Mouse (Mus musculus) stomach, embryonic 16.5 days (tissue): ENCODE measurements around the gene Stxbp5l. TPM values are rescaled to one million over a fixed set of nuclear protein-coding genes. Genes with fewer than 3 reads are reported as not detected.
"Not testable (repeated sequence)": the region's sequence is repeated elsewhere in the genome, so short reads cannot be mapped to it uniquely, and the experiment has no call there.

Experiments
- ATAC-seq: fragments of 200-750 bp; cut with Nextera tagmentation; 2 replicates; pipeline ENCODE4 v1.8.0; 2017; ENCODE audit warnings: moderate number of reproducible peaks, moderate TSS enrichment; ENCODE audit not compliant: insufficient read depth, low FRiP score
- H3K27ac ChIP-seq: fragments of 300-500 bp; sonication (generic); 2 replicates; pipeline ENCODE4 v1.5.1; 2014; ENCODE audit warnings: low read length
- H3K27me3 ChIP-seq: fragments of 300-500 bp; sonication (generic); 2 replicates; pipeline ENCODE4 v1.6.1; 2014; ENCODE audit warnings: low read length, control low read depth, mixed read lengths; ENCODE audit not compliant: control insufficient read depth, insufficient read depth
- H3K36me3 ChIP-seq: fragments of 300-500 bp; sonication (generic); 2 replicates; pipeline ENCODE4 v1.6.1; 2014; ENCODE audit warnings: low read length; ENCODE audit not compliant: control insufficient read depth, insufficient read depth
- H3K4me1 ChIP-seq: fragments of 300-500 bp; sonication (generic); 2 replicates; pipeline ENCODE4 v1.6.1; 2014; ENCODE audit warnings: low read length, control low read depth, mixed read lengths; ENCODE audit not compliant: control insufficient read depth, insufficient read depth
- H3K4me2 ChIP-seq: fragments of 300-500 bp; sonication (generic); 2 replicates; pipeline ENCODE4 v1.6.1; 2014; ENCODE audit warnings: low read depth, low read length, mixed read lengths
- H3K4me3 ChIP-seq: fragments of 300-500 bp; sonication (generic); replicated peaks from 2 replicates; pipeline ENCODE4 v1.5.1; 2014; ENCODE audit warnings: mild to moderate bottlenecking, low read length
- H3K9ac ChIP-seq: fragments of 300-500 bp; sonication (generic); 2 replicates; pipeline ENCODE4 v1.6.1; 2014; ENCODE audit warnings: low read length
- H3K9me3 ChIP-seq: fragments of 300-500 bp; sonication (generic); replicated peaks from 2 replicates; pipeline ENCODE4 v1.6.1; 2016; ENCODE audit warnings: low read length, control low read depth; ENCODE audit not compliant: control insufficient read depth
- WGBS: fragments of 180-500 bp; shearing (Covaris S2); extraction: QIAGEN DNeasy Blood & Tissue Kit; methylation state at CpG from one replicate; pipeline ENCODE4 v1.1.7; 2014; 5-methylcytosine and 5-hydroxymethylcytosine counted together
- polyA plus RNA-seq: library from polyadenylated mRNA; unstranded; fragments of >200 nt; fragmentation: Nextera tagmentation; extraction: Ambion mirVana; gene quantifications from 2 replicates; pipeline ENCODE4 v1.2.1, GENCODE M21; 2015

Gene Stxbp5l
- polyA plus RNA-seq, 1 experiment from 2014 or later, result 3.6 TPM

DNA sequence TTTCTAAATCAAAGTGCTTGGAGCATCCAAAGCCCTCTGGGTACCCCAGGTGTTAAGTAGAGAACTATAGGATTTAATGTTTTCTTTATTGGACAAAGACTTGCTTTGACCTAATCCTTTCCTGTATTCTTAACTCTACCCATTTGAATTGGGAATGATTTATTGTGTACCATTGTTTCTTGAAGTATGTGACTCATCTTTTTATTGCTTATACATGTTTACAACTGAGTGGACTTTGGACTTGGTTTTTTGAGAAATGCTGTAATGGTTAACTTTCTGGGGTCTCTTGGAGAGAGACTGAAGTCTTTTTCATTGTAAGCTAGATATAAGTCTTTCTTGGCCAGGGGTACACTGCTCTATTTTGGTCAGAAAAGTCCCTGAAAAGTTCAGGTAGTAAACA, 190.6 kb downstream of the Stxbp5l start:
- no peaks in the 10 kb centered on the region for H3K27me3 ChIP-seq
- H3K9me3 ChIP-seq, result no peaks in the 10 kb centered on the region
- no peaks in the 10 kb centered on the region for H3K4me1 ChIP-seq
- ATAC-seq, result no peak
- H3K4me2 ChIP-seq, result no peak overlapping the region
- no peak overlapping the region for H3K9ac ChIP-seq
- no peak overlapping the region for H3K27ac ChIP-seq
- H3K36me3 ChIP-seq, result no peaks in the 10 kb centered on the region
- no peak overlapping the region for H3K4me3 ChIP-seq

- not testable (repeated sequence) for H3K27me3 ChIP-seq, H3K9me3 ChIP-seq, H3K36me3 ChIP-seq, ATAC-seq, H3K4me3 ChIP-seq, H3K27ac ChIP-seq, H3K9ac ChIP-seq, H3K4me2 ChIP-seq, H3K4me1 ChIP-seq
- WGBS, result 86% methylated on average over 1 of the region's 1 CpGs
Observed at GRCm38 (mm10) chr16:37125190-37125589, 259.6 kb downstream of the Stxbp5l start.

GRCm38 (mm10) chr16:37109285-37109684, 275.5 kb downstream of the Stxbp5l start:
- Histone ChIP-seq H3K27ac (no peak overlapping the region), H3K9ac (no peak overlapping the region), H3K4me3 (no peak overlapping the region), H3K27me3 (no peaks in the 10 kb centered on the region), H3K36me3 (no peaks in the 10 kb centered on the region), H3K9me3 (no peaks in the 10 kb centered on the region), H3K4me2 (no peak overlapping the region), H3K4me1 (no peaks in the 10 kb centered on the region)
- 25% methylated on average over 3 of the region's 3 CpGs for WGBS
- ATAC-seq, result peak; percentile 82; the same call in 1 of the 2 replicates

- H3K9me3 ChIP-seq, result no peaks in the 10 kb centered on the region
- no peak for ATAC-seq
- H3K36me3 ChIP-seq, result no peaks in the 10 kb centered on the region
- H3K4me1 ChIP-seq, result no peaks in the 10 kb centered on the region
- no peak overlapping the region for H3K4me3 ChIP-seq
- 33% methylated on average over 5 of the region's 5 CpGs for WGBS
- no peaks in the 10 kb centered on the region for H3K27me3 ChIP-seq
- H3K27ac ChIP-seq, result no peak overlapping the region
- H3K4me2 ChIP-seq, result no peak overlapping the region
- H3K9ac ChIP-seq, result no peak overlapping the region
Observed at GRCm38 (mm10) chr16:37108763-37109162, 276.0 kb downstream of the Stxbp5l start.

DNA sequence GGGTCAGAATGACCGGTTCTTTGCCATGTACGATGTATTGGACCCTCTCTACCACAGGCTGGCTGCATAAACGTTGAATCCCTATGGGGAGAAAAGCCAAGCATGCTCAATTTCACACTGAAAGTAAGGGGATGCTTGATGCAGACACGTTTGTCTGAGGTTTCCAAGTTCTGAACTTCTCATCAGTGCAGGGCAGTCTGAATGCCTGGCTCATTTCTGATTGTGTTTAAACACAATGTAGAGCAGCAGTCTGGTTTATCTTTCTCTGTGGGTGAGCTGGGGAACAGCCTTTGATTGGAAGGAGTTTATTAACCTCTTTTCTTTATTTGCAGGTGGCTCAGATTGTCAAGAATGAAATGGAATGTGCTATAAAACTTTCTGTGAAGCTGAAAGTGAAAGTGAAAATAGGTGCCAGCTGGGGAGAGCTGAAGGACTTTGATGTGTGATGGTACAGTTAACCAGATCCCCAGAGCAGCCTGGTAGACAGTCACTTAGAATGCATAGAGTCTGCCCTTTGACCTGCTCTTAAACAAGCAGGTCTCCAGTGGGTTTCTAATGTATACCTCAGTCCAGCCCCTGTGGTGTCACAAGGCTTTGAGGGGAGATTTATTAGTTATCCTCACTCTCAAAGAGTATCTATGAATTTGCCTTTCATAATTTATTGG, 290.5 kb downstream of the Stxbp5l start:
- H3K4me1 ChIP-seq, result no peaks in the 10 kb centered on the region
- H3K27ac ChIP-seq, result no peak overlapping the region
- no peaks in the 10 kb centered on the region for H3K9me3 ChIP-seq
- H3K4me3 ChIP-seq, result no peak overlapping the region
- H3K4me2 ChIP-seq, result no peak overlapping the region
- no peak overlapping the region for H3K9ac ChIP-seq
- WGBS, result 66% methylated on average over 4 of the region's 4 CpGs
- no peak for ATAC-seq
- no peaks in the 10 kb centered on the region for H3K27me3 ChIP-seq
- no peaks in the 10 kb centered on the region for H3K36me3 ChIP-seq

DNA sequence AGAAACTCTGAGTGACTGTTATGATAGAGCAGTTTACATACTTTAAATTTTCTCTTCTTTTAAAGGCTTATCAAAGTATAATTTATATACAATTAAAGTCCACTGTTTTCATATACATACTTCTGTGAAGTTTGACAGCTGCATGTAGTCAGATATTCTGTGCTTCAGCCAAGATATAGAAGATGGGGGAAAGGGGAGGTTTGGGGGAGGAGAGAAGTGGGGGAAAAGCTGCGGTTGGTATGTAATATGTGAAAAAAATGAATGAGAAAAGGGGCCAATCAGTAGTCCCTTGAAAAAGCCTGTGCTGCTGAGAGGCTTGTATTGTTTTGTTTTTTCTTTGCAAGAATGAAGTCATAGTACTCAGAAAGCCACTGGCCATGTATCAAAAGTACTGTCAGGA, 295.1 kb downstream of the Stxbp5l start:
- no peaks in the 10 kb centered on the region for H3K27me3 ChIP-seq
- peak; percentile 44; the same call in 1 of the 2 replicates for ATAC-seq
- peak overlapping the region; percentile 48 for H3K27ac ChIP-seq
- no peaks in the 10 kb centered on the region for H3K4me1 ChIP-seq
- H3K36me3 ChIP-seq, result no peaks in the 10 kb centered on the region; the same call in 1 of the 2 replicates
- no peak overlapping the region for H3K9ac ChIP-seq
- H3K4me2 ChIP-seq, result no peak overlapping the region
- H3K9me3 ChIP-seq, result no peaks in the 10 kb centered on the region
- WGBS, result 41% methylated on average over 1 of the region's 1 CpGs
- H3K4me3 ChIP-seq, result no peak overlapping the region

DNA sequence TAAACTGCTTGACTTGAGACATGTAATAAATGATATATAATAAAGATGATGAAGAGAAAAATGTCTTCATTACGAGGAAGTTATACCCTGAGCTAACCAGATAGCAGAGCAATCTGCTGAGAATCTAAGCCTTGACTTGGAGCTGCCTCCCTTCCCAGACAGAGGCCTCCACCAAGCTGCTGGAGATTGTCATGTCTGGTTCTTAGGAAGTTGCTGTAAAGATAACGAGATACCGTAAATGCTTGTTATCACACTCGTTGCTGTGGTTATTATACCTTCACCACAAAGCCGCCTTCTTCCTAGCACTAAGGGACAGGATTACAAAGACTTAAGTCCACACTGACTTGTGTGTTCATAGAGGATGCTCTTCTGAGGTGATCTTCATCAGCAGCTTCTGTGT, 312.4 kb downstream of the Stxbp5l start:
- Histone ChIP-seq H3K4me1 (no peaks in the 10 kb centered on the region), H3K27ac (no peak overlapping the region), H3K9me3 (no peaks in the 10 kb centered on the region), H3K36me3 (0 out of 2 replicates have a peak, but pooled peaks cover 2% of the 10 kb centered on the region), H3K4me2 (no peak overlapping the region), H3K27me3 (no peaks in the 10 kb centered on the region), H3K9ac (no peak overlapping the region), H3K4me3 (no peak overlapping the region)
- ATAC-seq, result no peak
- WGBS, result 86% methylated on average over 5 of the region's 5 CpGs

Other genes with a start within 250 kb of the Stxbp5l start
- 20.1 and 21.3 TPM in 2 replicates for gene Gtf2e1, start 154.8 kb upstream of the Stxbp5l start, polyA plus RNA-seq
- gene Rabl3, start 154.9 kb upstream of the Stxbp5l start, polyA plus RNA-seq, result 21.8 and 22.4 TPM in 2 replicates
- gene Hgd, start 195.2 kb upstream of the Stxbp5l start, polyA plus RNA-seq, result 2.1 TPM in 2 replicates